Mouse (Mus musculus): ENCODE data around the gene Slc47a2. TPM values are rescaled to one million over a fixed set of nuclear protein-coding genes. Genes with fewer than 3 reads are reported as not detected.
"Not testable (repeated sequence)": the region's sequence is repeated elsewhere in the genome, so short reads cannot be mapped to it uniquely, and the experiment has no call there.

Slc47a2 gene
- polyA plus RNA-seq, 1 experiment from 2014 or later = not detected

GRCm38 (mm10) chr11:61337586-61337985 lies 5.1 kb downstream of the Slc47a2 start:
- no peaks in the 10 kb centered on the region for H3K9me3 ChIP-seq
- ATAC-seq (replicated peaks) = no peak
- H3K4me3 ChIP-seq = no peak overlapping the region
- no peak overlapping the region for H3K9ac ChIP-seq (replicated peaks)
- no peak overlapping the region for H3K27ac ChIP-seq (replicated peaks)
- H3K36me3 ChIP-seq = no peaks in the 10 kb centered on the region
- H3K4me1 ChIP-seq = peaks cover 9% of the 10 kb centered on the region
- H3K27me3 ChIP-seq = peaks cover 14% of the 10 kb centered on the region
- WGBS = 82% methylated on average over 10 of the region's 10 CpGs
- H3K4me2 ChIP-seq (replicated peaks) = no peak overlapping the region

GRCm38 (mm10) chr11:61320904-61321687 lies 21.6 kb downstream of the Slc47a2 start:
- Histone ChIP-seq H3K36me3 (no peaks in the 10 kb centered on the region), H3K4me2 (replicated peaks) (no peak overlapping the region), H3K4me1 (0 out of 2 replicates have a peak, but pooled peaks cover 3% of the 10 kb centered on the region), H3K9me3 (no peaks in the 10 kb centered on the region), H3K27ac (replicated peaks) (no peak overlapping the region), H3K9ac (replicated peaks) (no peak overlapping the region), H3K4me3 (no peak overlapping the region), H3K27me3 (no peaks in the 10 kb centered on the region)
- no peak for ATAC-seq (replicated peaks)
- WGBS = 71% methylated on average over 10 of the region's 10 CpGs

- no peak for ATAC-seq (replicated peaks)
- Histone ChIP-seq H3K4me3 (no peak overlapping the region), H3K4me1 (0 out of 2 replicates have a peak, but pooled peaks cover 3% of the 10 kb centered on the region), H3K27me3 (no peaks in the 10 kb centered on the region), H3K4me2 (replicated peaks) (no peak overlapping the region), H3K27ac (replicated peaks) (no peak overlapping the region), H3K9ac (replicated peaks) (no peak overlapping the region), H3K36me3 (no peaks in the 10 kb centered on the region), H3K9me3 (no peaks in the 10 kb centered on the region)
- 81% methylated on average over 3 of the region's 3 CpGs for WGBS
These were observed 22.6 kb downstream of the Slc47a2 start for GRCm38 (mm10) chr11:61319923-61320567.

GRCm38 (mm10) chr11:61319233-61319922 lies 23.3 kb downstream of the Slc47a2 start:
- 0 out of 2 replicates have a peak, but pooled peaks cover 3% of the 10 kb centered on the region for H3K4me1 ChIP-seq
- H3K36me3 ChIP-seq = no peaks in the 10 kb centered on the region
- H3K4me2 ChIP-seq (replicated peaks) = no peak overlapping the region
- ATAC-seq (replicated peaks) = no peak
- no peaks in the 10 kb centered on the region for H3K27me3 ChIP-seq
- no peak overlapping the region for H3K9ac ChIP-seq (replicated peaks)
- no peaks in the 10 kb centered on the region for H3K9me3 ChIP-seq
- H3K4me3 ChIP-seq = no peak overlapping the region
- H3K27ac ChIP-seq (replicated peaks) = no peak overlapping the region
- WGBS = 70% methylated on average over 12 of the region's 12 CpGs

GRCm38 (mm10) chr11:61316864-61317263 lies 25.8 kb downstream of the Slc47a2 start:
- Histone ChIP-seq H3K27me3 (no peaks in the 10 kb centered on the region), H3K9me3 (no peaks in the 10 kb centered on the region), H3K36me3 (no peaks in the 10 kb centered on the region), H3K4me2 (replicated peaks) (no peak overlapping the region), H3K27ac (replicated peaks) (no peak overlapping the region), H3K4me3 (no peak overlapping the region), H3K9ac (replicated peaks) (no peak overlapping the region), H3K4me1 (0 out of 2 replicates have a peak, but pooled peaks cover under 1% of the 10 kb centered on the region)
- 73% methylated on average over 2 of the region's 2 CpGs for WGBS
- ATAC-seq (replicated peaks) = no peak

GRCm38 (mm10) chr11:61310321-61310720 lies 32.3 kb downstream of the Slc47a2 start:
- no peak for ATAC-seq (replicated peaks)
- H3K4me2 ChIP-seq (replicated peaks) = no peak overlapping the region
- no peak overlapping the region for H3K4me3 ChIP-seq
- H3K4me1 ChIP-seq = no peaks in the 10 kb centered on the region
- H3K9ac ChIP-seq (replicated peaks) = no peak overlapping the region
- H3K27me3 ChIP-seq = no peaks in the 10 kb centered on the region
- H3K9me3 ChIP-seq = no peaks in the 10 kb centered on the region
- 77% methylated on average over 7 of the region's 7 CpGs for WGBS
- H3K27ac ChIP-seq (replicated peaks) = no peak overlapping the region
- no peaks in the 10 kb centered on the region for H3K36me3 ChIP-seq

- no peak overlapping the region for H3K9ac ChIP-seq (replicated peaks)
- WGBS = 69% methylated on average over 12 of the region's 12 CpGs
- no peak overlapping the region for H3K4me2 ChIP-seq (replicated peaks)
- no peak for ATAC-seq (replicated peaks)
- H3K36me3 ChIP-seq = no peaks in the 10 kb centered on the region
- H3K4me1 ChIP-seq = no peaks in the 10 kb centered on the region
- no peaks in the 10 kb centered on the region for H3K27me3 ChIP-seq
- H3K9me3 ChIP-seq = no peaks in the 10 kb centered on the region
- H3K4me3 ChIP-seq = no peak overlapping the region
- no peak overlapping the region for H3K27ac ChIP-seq (replicated peaks)
These were observed 32.8 kb downstream of the Slc47a2 start for GRCm38 (mm10) chr11:61309831-61310230.

- Histone ChIP-seq H3K4me3 (no peak overlapping the region), H3K4me1 (no peaks in the 10 kb centered on the region), H3K27ac (replicated peaks) (no peak overlapping the region), H3K36me3 (no peaks in the 10 kb centered on the region), H3K9ac (replicated peaks) (no peak overlapping the region), H3K4me2 (replicated peaks) (no peak overlapping the region), H3K27me3 (no peaks in the 10 kb centered on the region), H3K9me3 (no peaks in the 10 kb centered on the region)
- 34% methylated on average over 7 of the region's 7 CpGs for WGBS
- no peak for ATAC-seq (replicated peaks)
These were observed 34.9 kb downstream of the Slc47a2 start for GRCm38 (mm10) chr11:61307795-61308194.

GRCm38 (mm10) chr11:61305377-61305776 lies 37.3 kb downstream of the Slc47a2 start:
- WGBS = 77% methylated on average over 4 of the region's 4 CpGs
- no peak overlapping the region for H3K9ac ChIP-seq (replicated peaks)
- no peak overlapping the region for H3K27ac ChIP-seq (replicated peaks)
- no peak for ATAC-seq (replicated peaks)
- H3K4me1 ChIP-seq = no peaks in the 10 kb centered on the region
- H3K4me3 ChIP-seq = no peak overlapping the region
- no peaks in the 10 kb centered on the region for H3K27me3 ChIP-seq
- no peaks in the 10 kb centered on the region for H3K36me3 ChIP-seq
- H3K4me2 ChIP-seq (replicated peaks) = no peak overlapping the region
- H3K9me3 ChIP-seq = no peaks in the 10 kb centered on the region

- not testable (repeated sequence) for H3K27ac ChIP-seq (replicated peaks); H3K4me2 ChIP-seq (replicated peaks); H3K4me1 ChIP-seq; H3K36me3 ChIP-seq; H3K4me3 ChIP-seq; H3K27me3 ChIP-seq; H3K9ac ChIP-seq (replicated peaks); H3K9me3 ChIP-seq; ATAC-seq (replicated peaks)
- WGBS = 85% methylated on average over 6 of the region's 10 CpGs
These were observed 38.1 kb downstream of the Slc47a2 start for GRCm38 (mm10) chr11:61304535-61304934.

- WGBS = 23% methylated on average over 11 of the region's 16 CpGs
- ATAC-seq (replicated peaks) = no peak
- Histone ChIP-seq H3K4me2 (replicated peaks) (peak overlapping the region; percentile 12; the same call in 1 of the 2 replicates), H3K4me3 (no peak overlapping the region), H3K9ac (replicated peaks) (no peak overlapping the region), H3K4me1 (no peaks in the 10 kb centered on the region), H3K9me3 (no peaks in the 10 kb centered on the region), H3K36me3 (no peaks in the 10 kb centered on the region), H3K27me3 (no peaks in the 10 kb centered on the region), H3K27ac (replicated peaks) (no peak overlapping the region)
These were observed 41.8 kb downstream of the Slc47a2 start for GRCm38 (mm10) chr11:61300716-61301392.

- no peaks in the 10 kb centered on the region for H3K9me3 ChIP-seq
- no peaks in the 10 kb centered on the region for H3K4me1 ChIP-seq
- WGBS = 74% methylated on average over 3 of the region's 3 CpGs
- no peak overlapping the region for H3K27ac ChIP-seq (replicated peaks)
- no peak overlapping the region for H3K4me3 ChIP-seq
- no peak overlapping the region for H3K9ac ChIP-seq (replicated peaks)
- no peak for ATAC-seq (replicated peaks)
- H3K4me2 ChIP-seq (replicated peaks) = no peak overlapping the region
- no peaks in the 10 kb centered on the region for H3K36me3 ChIP-seq
- no peaks in the 10 kb centered on the region for H3K27me3 ChIP-seq
These were observed 42.5 kb downstream of the Slc47a2 start for GRCm38 (mm10) chr11:61300205-61300604.
